Mouse (Mus musculus) heart, embryonic 14.5 days (tissue): ENCODE measurements at regions not wholly inside any gene's neighbourhood (a gene's known extent, or its start where the extent isn't known, plus 50 kb on each side); places are given as distances from the start of the nearest gene placed in this dataset.

Experiments
- ATAC-seq: fragments of 200-750 bp; cut with Nextera tagmentation; 2 replicates; pipeline ENCODE4 v1.8.0; 2017; ENCODE audit warnings: low read depth, moderate TSS enrichment; ENCODE audit not compliant: insufficient number of reproducible peaks, insufficient read depth, low FRiP score
- H3K27ac ChIP-seq, 2 experiments: fragments of 200-500 bp in 1 of 2; fragments of 300-500 bp in 1 of 2; sonication (generic) in 1 of 2; replicated peaks in 1 of 2; 2 replicates each; pipeline ENCODE4 v1.5.1; 2012 to 2014; ENCODE audit warnings: low read depth in 2 of 2, low read length in 2 of 2, control low read depth in 1 of 2, mild to moderate bottlenecking in 1 of 2, mixed read lengths in 1 of 2; ENCODE audit not compliant: control insufficient read depth in 1 of 2, insufficient read depth in 1 of 2
- H3K27me3 ChIP-seq: fragments of 300-500 bp; sonication (generic); 2 replicates; pipeline ENCODE4 v1.6.1; 2014; ENCODE audit warnings: mild to moderate bottlenecking, low read length, control low read depth; ENCODE audit not compliant: control insufficient read depth, insufficient read depth
- H3K36me3 ChIP-seq: fragments of 300-500 bp; sonication (generic); 2 replicates; pipeline ENCODE4 v1.6.1; 2014; ENCODE audit warnings: mild to moderate bottlenecking, control low read depth, low read length, mixed read lengths; ENCODE audit not compliant: control insufficient read depth, insufficient read depth
- H3K4me1 ChIP-seq, 2 experiments: fragments of 200-500 bp in 1 of 2; fragments of 300-500 bp in 1 of 2; sonication (generic) in 1 of 2; 2 replicates each; pipeline ENCODE4 v1.6.1; 2012 to 2014; ENCODE audit warnings: low read length in 2 of 2, control low read depth in 1 of 2, mixed read lengths in 1 of 2; ENCODE audit not compliant: control insufficient read depth in 2 of 2, insufficient read depth in 2 of 2
- H3K4me2 ChIP-seq: fragments of 300-500 bp; sonication (generic); 2 replicates; pipeline ENCODE4 v1.6.1; 2014; ENCODE audit warnings: mild to moderate bottlenecking, low read length
- H3K4me3 ChIP-seq, 2 experiments: fragments of 200-500 bp in 1 of 2; fragments of 300-500 bp in 1 of 2; sonication (generic) in 1 of 2; 2 replicates each; pipeline ENCODE4 v1.5.1; 2012 to 2014; ENCODE audit warnings: low read length in 2 of 2, mild to moderate bottlenecking in 2 of 2, control low read depth in 1 of 2, low read depth in 1 of 2, moderate library complexity in 1 of 2; ENCODE audit not compliant: control insufficient read depth in 1 of 2, insufficient read depth in 1 of 2
- H3K9ac ChIP-seq: fragments of 300-500 bp; sonication (generic); 2 replicates; pipeline ENCODE4 v1.6.1; 2014; ENCODE audit warnings: mild to moderate bottlenecking, low read length
- H3K9me3 ChIP-seq: fragments of 300-500 bp; sonication (generic); 2 replicates; pipeline ENCODE4 v1.6.1; 2016; ENCODE audit warnings: low read length, control low read depth; ENCODE audit not compliant: control insufficient read depth
- WGBS: fragments of 180-500 bp; shearing (Covaris S2); extraction: QIAGEN DNeasy Blood & Tissue Kit; methylation state at CpG from one replicate; pipeline ENCODE4 v1.1.7; 2014; 5-methylcytosine and 5-hydroxymethylcytosine counted together

- no peak for ATAC-seq
- no peak overlapping the region for H3K4me2 ChIP-seq
- H3K27me3 ChIP-seq: no peaks in the 10 kb centered on the region
- H3K4me3 ChIP-seq: no peak overlapping the region
- 90% methylated on average over 4 of the region's 4 CpGs for WGBS
- H3K9ac ChIP-seq: no peak overlapping the region
- H3K4me1 ChIP-seq: no peaks in the 10 kb centered on the region
- no peaks in the 10 kb centered on the region for H3K36me3 ChIP-seq
- no peak overlapping the region for H3K27ac ChIP-seq
- H3K9me3 ChIP-seq: no peaks in the 10 kb centered on the region
Observed at GRCm38 (mm10) chr14:61784609-61785008, 177.4 kb downstream of the Kcnrg start.

- Histone ChIP-seq H3K36me3 (no peaks in the 10 kb centered on the region), H3K9me3 (no peaks in the 10 kb centered on the region), H3K27me3 (no peaks in the 10 kb centered on the region), H3K4me3 (no peak overlapping the region), H3K9ac (no peak overlapping the region), H3K4me2 (no peak overlapping the region), H3K27ac (no peak overlapping the region), H3K4me1 (no peaks in the 10 kb centered on the region)
- ATAC-seq: no peak
Observed at GRCm38 (mm10) chr14:61786031-61786430, 178.8 kb downstream of the Kcnrg start.

- H3K36me3 ChIP-seq: no peaks in the 10 kb centered on the region
- H3K9ac ChIP-seq: no peak overlapping the region
- no peak overlapping the region for H3K27ac ChIP-seq
- no peaks in the 10 kb centered on the region for H3K27me3 ChIP-seq
- H3K9me3 ChIP-seq: no peaks in the 10 kb centered on the region
- ATAC-seq: no peak
- 79% methylated on average over 4 of the region's 4 CpGs for WGBS
- no peak overlapping the region for H3K4me3 ChIP-seq
- H3K4me1 ChIP-seq: no peaks in the 10 kb centered on the region
- H3K4me2 ChIP-seq: no peak overlapping the region
Observed at GRCm38 (mm10) chr14:61787746-61788145, 180.5 kb downstream of the Kcnrg start.

- no peaks in the 10 kb centered on the region for H3K9me3 ChIP-seq
- no peaks in the 10 kb centered on the region for H3K4me1 ChIP-seq
- no peak for ATAC-seq
- H3K4me3 ChIP-seq: no peak overlapping the region
- no peak overlapping the region for H3K9ac ChIP-seq
- WGBS: 78% methylated on average over 20 of the region's 20 CpGs
- no peaks in the 10 kb centered on the region for H3K36me3 ChIP-seq
- no peaks in the 10 kb centered on the region for H3K27me3 ChIP-seq
- H3K27ac ChIP-seq: no peak overlapping the region
- no peak overlapping the region for H3K4me2 ChIP-seq
Observed at GRCm38 (mm10) chr14:61788998-61789790, 181.9 kb downstream of the Kcnrg start.

GRCm38 (mm10) chr14:61795976-61796645 lies 188.9 kb downstream of the Kcnrg start:
- Histone ChIP-seq H3K4me2 (no peak overlapping the region), H3K27ac (no peak overlapping the region), H3K27me3 (no peaks in the 10 kb centered on the region), H3K4me3 (no peak overlapping the region), H3K9ac (no peak overlapping the region), H3K36me3 (no peaks in the 10 kb centered on the region), H3K9me3 (no peaks in the 10 kb centered on the region), H3K4me1 (no peaks in the 10 kb centered on the region)
- WGBS: 84% methylated on average over 7 of the region's 7 CpGs
- no peak for ATAC-seq

GRCm38 (mm10) chr14:61796671-61797070 lies 189.4 kb downstream of the Kcnrg start:
- H3K9ac ChIP-seq: no peak overlapping the region
- no peaks in the 10 kb centered on the region for H3K27me3 ChIP-seq
- no peak overlapping the region for H3K4me3 ChIP-seq
- H3K4me2 ChIP-seq: no peak overlapping the region
- H3K4me1 ChIP-seq: no peaks in the 10 kb centered on the region
- H3K36me3 ChIP-seq: no peaks in the 10 kb centered on the region
- 83% methylated on average over 7 of the region's 7 CpGs for WGBS
- ATAC-seq: no peak
- H3K9me3 ChIP-seq: no peaks in the 10 kb centered on the region
- H3K27ac ChIP-seq: no peak overlapping the region

GRCm38 (mm10) chr14:61803421-61803925 lies 196.2 kb downstream of the Kcnrg start:
- Histone ChIP-seq H3K4me2 (no peak overlapping the region), H3K36me3 (no peaks in the 10 kb centered on the region), H3K9me3 (no peaks in the 10 kb centered on the region), H3K27me3 (no peaks in the 10 kb centered on the region), H3K27ac (no peak overlapping the region), H3K4me3 (no peak overlapping the region), H3K9ac (no peak overlapping the region), H3K4me1 (no peaks in the 10 kb centered on the region; a peak in 1 of 4 replicates)
- 59% methylated on average over 1 of the region's 1 CpGs for WGBS
- no peak for ATAC-seq
